ENCODE assay signal across 26 mouse cellular contexts in genomic region chr13:114004191-114004590, GRCm38 (mm10).
DNase-seq lines count a peak whose midpoint lies in the region; ATAC-seq and TF ChIP-seq lines count a peak whose summit lies in the region.
"Had no signal": no experiment of that assay in that cellular context is flagged by ENCODE, and none has a peak within 500 bp of the region (broad histone marks: within the 10 kb centered on the region; RNA-seq: fewer than 3 reads in every experiment).

No protein-coding gene starts in this region.

- TF ChIP-seq POLR2A in limb, embryonic 14.5 days (IDR thresholded peaks at IDR 0.05; ENCODE audit: borderline replicate concordance, extremely low read depth, insufficient read depth, insufficient read length) = no peak

- peak; percentile 35 for DNase-seq in embryonic facial prominence, embryonic 11.5 days (ENCODE audit: low spot score)
- no peak for DNase-seq in embryonic facial prominence, embryonic 10.5 days (ENCODE audit: low spot score)
- DNase-seq in limb, embryonic 14.5 days (ENCODE audit: low spot score) = peak; percentile 57
- no peak for DNase-seq in limb, embryonic 10.5 days (ENCODE audit: low spot score)
- DNase-seq in NIH3T3 (ENCODE audit: low read depth) = peak; percentile 4
- no peak for DNase-seq in gastrocnemius, postnatal 4 days (ENCODE audit: low spot score in 2 of 2)
- DNase-seq in frontal cortex, postnatal 36 days (ENCODE audit: low spot score in 2 of 2) = no peak
- DNase-seq: adrenal gland, postnatal 10 days; adrenal gland, postnatal 36 days; cerebellum, adult 11 months; cerebellum, adult 2 months; cerebellum, adult 9-11 months; cerebellum, postnatal 25 days; gastrocnemius, adult 2 months; gastrocnemius, postnatal 14 days; heart, adult 2 months; heart, postnatal 14 days; kidney, adult 11 months had no signal

- H3K4me2 ChIP-seq in embryonic facial prominence, embryonic 11.5 days (ENCODE audit: low read depth, low read length) = no peak overlapping the region
- H3K4me2 ChIP-seq in limb, embryonic 14.5 days (replicated peaks; ENCODE audit: low read depth, low read length, severe bottlenecking) = no peak overlapping the region
- no peak overlapping the region for H3K4me2 ChIP-seq in embryonic facial prominence, embryonic 13.5 days
- H3K4me2 ChIP-seq: forebrain, embryonic 15.5 days; heart, embryonic 13.5 days; hindbrain, embryonic 12.5 days; hindbrain, embryonic 15.5 days; intestine, embryonic 15.5 days had no signal

- H3K4me1 ChIP-seq in embryonic facial prominence, embryonic 11.5 days (ENCODE audit: control insufficient read depth, insufficient read depth, low read length) = no peaks in the 10 kb centered on the region
- H3K4me1 ChIP-seq in embryonic facial prominence, embryonic 10.5 days = peaks cover 7% of the 10 kb centered on the region; the same call in 1 of the 2 replicates
- 0 out of 2 replicates have a peak, but pooled peaks cover 2% of the 10 kb centered on the region for H3K4me1 ChIP-seq in limb, embryonic 14.5 days (ENCODE audit: control insufficient read depth, insufficient read depth, low read length)
- no peaks in the 10 kb centered on the region for H3K4me1 ChIP-seq in limb, embryonic 10.5 days
- peaks cover 14% of the 10 kb centered on the region for H3K4me1 ChIP-seq in embryonic facial prominence, embryonic 13.5 days
- H3K4me1 ChIP-seq: heart, embryonic 10.5 days; heart, embryonic 13.5 days; hindbrain, embryonic 12.5 days; hindbrain, embryonic 15.5 days; intestine, embryonic 15.5 days had no signal

- no peaks in the 10 kb centered on the region for H3K36me3 ChIP-seq in embryonic facial prominence, embryonic 11.5 days (replicated peaks; ENCODE audit: control insufficient read depth, insufficient read depth, low read depth, low read length)
- no peaks in the 10 kb centered on the region for H3K36me3 ChIP-seq in embryonic facial prominence, embryonic 10.5 days (replicated peaks)
- H3K36me3 ChIP-seq in limb, embryonic 14.5 days (ENCODE audit: control insufficient read depth, insufficient read depth, low read length) = no peaks in the 10 kb centered on the region
- H3K36me3 ChIP-seq in limb, embryonic 10.5 days = no peaks in the 10 kb centered on the region
- H3K36me3 ChIP-seq in embryonic facial prominence, embryonic 13.5 days = no peaks in the 10 kb centered on the region
- H3K36me3 ChIP-seq: forebrain, embryonic 15.5 days; heart, embryonic 10.5 days; heart, embryonic 13.5 days; hindbrain, embryonic 12.5 days; hindbrain, embryonic 15.5 days; intestine, embryonic 15.5 days had no signal

- no peak for ATAC-seq in embryonic facial prominence, embryonic 11.5 days (replicated peaks; ENCODE audit: insufficient number of reproducible peaks, low FRiP score, low TSS enrichment, low read depth)
- no peak for ATAC-seq in limb, embryonic 14.5 days (ENCODE audit: low FRiP score, low read depth)
- no peak for ATAC-seq in embryonic facial prominence, embryonic 13.5 days (ENCODE audit: insufficient number of reproducible peaks, insufficient read depth, low FRiP score, low TSS enrichment, low read depth)
- ATAC-seq: forebrain, embryonic 15.5 days; intestine, embryonic 15.5 days; Patski had no signal

- 58% methylated on average over 6 of the region's 6 CpGs for WGBS in embryonic facial prominence, embryonic 11.5 days
- WGBS in embryonic facial prominence, embryonic 10.5 days = 75% methylated on average over 6 of the region's 6 CpGs
- WGBS in limb, embryonic 14.5 days = 63% methylated on average over 6 of the region's 6 CpGs
- WGBS in limb, embryonic 10.5 days = 91% methylated on average over 6 of the region's 6 CpGs
- 28% methylated on average over 6 of the region's 6 CpGs for WGBS in embryonic facial prominence, embryonic 13.5 days

- no peaks in the 10 kb centered on the region for H3K9me3 ChIP-seq in embryonic facial prominence, embryonic 11.5 days (replicated peaks; ENCODE audit: control insufficient read depth, low read length)
- H3K9me3 ChIP-seq in embryonic facial prominence, embryonic 10.5 days = no peaks in the 10 kb centered on the region
- no peaks in the 10 kb centered on the region for H3K9me3 ChIP-seq in limb, embryonic 14.5 days (ENCODE audit: control insufficient read depth, low read length)
- H3K9me3 ChIP-seq in limb, embryonic 10.5 days (replicated peaks) = no peaks in the 10 kb centered on the region
- H3K9me3 ChIP-seq in embryonic facial prominence, embryonic 13.5 days = no peaks in the 10 kb centered on the region
- H3K9me3 ChIP-seq: forebrain, embryonic 15.5 days; heart, embryonic 10.5 days; heart, embryonic 13.5 days; hindbrain, embryonic 12.5 days; hindbrain, embryonic 15.5 days; intestine, embryonic 15.5 days had no signal

- H3K27ac ChIP-seq in embryonic facial prominence, embryonic 11.5 days (replicated peaks; ENCODE audit: low read depth, low read length) = no peak overlapping the region
- H3K27ac ChIP-seq in embryonic facial prominence, embryonic 10.5 days (replicated peaks) = no peak overlapping the region
- H3K27ac ChIP-seq in limb, embryonic 14.5 days (replicated peaks; ENCODE audit: low read depth, low read length) = no peak overlapping the region
- H3K27ac ChIP-seq in limb, embryonic 10.5 days = no peak overlapping the region
- H3K27ac ChIP-seq in embryonic facial prominence, embryonic 13.5 days = peak overlapping the region; percentile 44; the same call in 1 of the 2 replicates
- H3K27ac ChIP-seq: forebrain, embryonic 15.5 days; gastrocnemius, adult 2 months; heart, adult 2 months; heart, embryonic 10.5 days; heart, embryonic 13.5 days; hindbrain, embryonic 12.5 days; hindbrain, embryonic 15.5 days; intestine, embryonic 15.5 days had no signal

- H3K27me3 ChIP-seq in embryonic facial prominence, embryonic 11.5 days (ENCODE audit: control insufficient read depth, insufficient read depth, low read length) = no peaks in the 10 kb centered on the region
- H3K27me3 ChIP-seq in embryonic facial prominence, embryonic 10.5 days (replicated peaks; ENCODE audit: low read depth, poor library complexity, severe bottlenecking) = no peaks in the 10 kb centered on the region
- no peaks in the 10 kb centered on the region for H3K27me3 ChIP-seq in limb, embryonic 14.5 days (ENCODE audit: control insufficient read depth, insufficient read depth, low read length)
- no peaks in the 10 kb centered on the region for H3K27me3 ChIP-seq in limb, embryonic 10.5 days (ENCODE audit: low read depth, poor library complexity, severe bottlenecking)
- H3K27me3 ChIP-seq in embryonic facial prominence, embryonic 13.5 days = no peaks in the 10 kb centered on the region
- H3K27me3 ChIP-seq: forebrain, embryonic 15.5 days; heart, embryonic 13.5 days; hindbrain, embryonic 12.5 days; hindbrain, embryonic 15.5 days; intestine, embryonic 15.5 days; Patski had no signal

- H3K4me3 ChIP-seq in embryonic facial prominence, embryonic 11.5 days (ENCODE audit: low read depth, low read length) = no peak overlapping the region
- H3K4me3 ChIP-seq in embryonic facial prominence, embryonic 10.5 days = no peak overlapping the region
- no peak overlapping the region for H3K4me3 ChIP-seq in limb, embryonic 14.5 days (replicated peaks; ENCODE audit: low read length)
- no peak overlapping the region for H3K4me3 ChIP-seq in limb, embryonic 10.5 days
- no peak overlapping the region for H3K4me3 ChIP-seq in embryonic facial prominence, embryonic 13.5 days
- H3K4me3 ChIP-seq: forebrain, embryonic 15.5 days; gastrocnemius, adult 2 months; heart, adult 2 months; heart, embryonic 10.5 days; heart, embryonic 13.5 days; hindbrain, embryonic 12.5 days; hindbrain, embryonic 15.5 days; intestine, embryonic 15.5 days had no signal

- H3K9ac ChIP-seq in embryonic facial prominence, embryonic 11.5 days (replicated peaks; ENCODE audit: low read length) = no peak overlapping the region
- H3K9ac ChIP-seq in limb, embryonic 14.5 days (ENCODE audit: low read depth, low read length, severe bottlenecking) = no peak overlapping the region
- no peak overlapping the region for H3K9ac ChIP-seq in embryonic facial prominence, embryonic 13.5 days
- H3K9ac ChIP-seq: forebrain, embryonic 15.5 days; heart, embryonic 13.5 days; hindbrain, embryonic 12.5 days; hindbrain, embryonic 15.5 days; intestine, embryonic 15.5 days had no signal

Comparison
In these comparisons a context has a peak if more than half of its experiments do, and no peak if none do; other contexts are left out.
1. DNase-seq: peak in embryonic facial prominence, embryonic 11.5 days (single experiment), limb, embryonic 14.5 days (single experiment) and NIH3T3 (single experiment); none in embryonic facial prominence, embryonic 10.5 days (single experiment), limb, embryonic 10.5 days (single experiment), gastrocnemius, postnatal 4 days (0 of 2) and frontal cortex, postnatal 36 days (0 of 2).